Mouse (Mus musculus) intestine, embryonic 16.5 days (tissue): ENCODE results near the gene Ash1l. TPM values are rescaled to one million over a fixed set of nuclear protein-coding genes. Genes with fewer than 3 reads are reported as not detected.

Experiments used
- ATAC-seq: fragments of 200-750 bp; cut with Nextera tagmentation; 2 replicates; pipeline ENCODE4 v1.8.0; 2017; ENCODE audit warnings: moderate TSS enrichment, moderate library complexity
- H3K27ac ChIP-seq: fragments of 300-500 bp; sonication (generic); 2 replicates; pipeline ENCODE4 v1.5.1; 2014; ENCODE audit warnings: mild to moderate bottlenecking, low read length
- H3K27me3 ChIP-seq: fragments of 300-500 bp; sonication (generic); replicated peaks from 2 replicates; pipeline ENCODE4 v1.6.1; 2014; ENCODE audit warnings: low read length, control low read depth, mixed read lengths; ENCODE audit not compliant: control insufficient read depth, insufficient read depth
- H3K36me3 ChIP-seq: fragments of 300-500 bp; sonication (generic); 2 replicates; pipeline ENCODE4 v1.6.1; 2014; ENCODE audit warnings: low read length, control low read depth; ENCODE audit not compliant: control insufficient read depth, insufficient read depth
- H3K4me1 ChIP-seq: fragments of 300-500 bp; sonication (generic); 2 replicates; pipeline ENCODE4 v1.6.1; 2014; ENCODE audit warnings: low read length, control low read depth, mixed read lengths; ENCODE audit not compliant: control insufficient read depth, insufficient read depth
- H3K4me2 ChIP-seq: fragments of 300-500 bp; sonication (generic); 2 replicates; pipeline ENCODE4 v1.6.1; 2014; ENCODE audit warnings: low read depth, low read length, control low read depth
- H3K4me3 ChIP-seq: fragments of 300-500 bp; sonication (generic); 2 replicates; pipeline ENCODE4 v1.5.1; 2014; ENCODE audit warnings: mild to moderate bottlenecking, low read length
- H3K9ac ChIP-seq: fragments of 300-500 bp; sonication (generic); 2 replicates; pipeline ENCODE4 v1.6.1; 2014; ENCODE audit warnings: low read depth, low read length
- H3K9me3 ChIP-seq: fragments of 300-500 bp; sonication (generic); 2 replicates; pipeline ENCODE4 v1.6.1; 2016; ENCODE audit warnings: low read length, control low read depth; ENCODE audit not compliant: control insufficient read depth
- WGBS: fragments of 180-500 bp; shearing (Covaris S2); extraction: QIAGEN DNeasy Blood & Tissue Kit; methylation state at CpG from one replicate; pipeline ENCODE4 v1.1.7; 2014; 5-methylcytosine and 5-hydroxymethylcytosine counted together
- polyA plus RNA-seq: library from polyadenylated mRNA; unstranded; fragments of >200 nt; fragmentation: Nextera tagmentation; extraction: Ambion mirVana; gene quantifications from 2 replicates; pipeline ENCODE4 v1.2.1, GENCODE M21; 2015

Ash1l gene
- polyA plus RNA-seq, 1 experiment from 2014 or later: 13.8 TPM

DNA sequence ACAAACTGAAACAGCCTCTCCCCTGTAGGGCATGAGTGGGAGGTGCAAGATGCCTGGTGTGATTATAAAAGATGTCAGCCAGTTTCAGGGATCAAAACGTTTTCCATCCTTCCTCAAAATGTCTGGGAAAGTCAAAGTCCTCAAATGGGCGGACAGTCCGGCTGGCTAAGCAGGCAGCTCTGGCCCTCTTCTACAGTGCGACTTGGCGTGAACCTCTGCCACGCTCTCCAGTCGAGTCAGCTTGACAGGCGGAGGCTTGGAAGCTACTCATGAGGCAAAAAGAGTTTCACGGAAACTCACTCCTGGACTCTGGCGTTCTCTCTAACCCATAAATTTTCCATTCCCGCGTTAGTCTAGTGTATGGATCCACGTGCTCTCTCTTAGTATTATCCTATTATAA lies 31.4 kb upstream of the Ash1l start:
- H3K4me2 ChIP-seq: no peak overlapping the region
- H3K36me3 ChIP-seq: peaks cover 11% of the 10 kb centered on the region
- H3K27ac ChIP-seq: no peak overlapping the region
- H3K27me3 ChIP-seq: no peaks in the 10 kb centered on the region
- 62% methylated on average over 13 of the region's 13 CpGs for WGBS
- H3K9me3 ChIP-seq: no peaks in the 10 kb centered on the region
- ATAC-seq: no peak
- H3K9ac ChIP-seq: no peak overlapping the region
- no peaks in the 10 kb centered on the region for H3K4me1 ChIP-seq
- H3K4me3 ChIP-seq: no peak overlapping the region

- H3K4me1 ChIP-seq: no peaks in the 10 kb centered on the region
- H3K9me3 ChIP-seq: no peaks in the 10 kb centered on the region
- H3K27ac ChIP-seq: no peak overlapping the region
- H3K9ac ChIP-seq: no peak overlapping the region
- peaks cover 11% of the 10 kb centered on the region for H3K36me3 ChIP-seq
- H3K27me3 ChIP-seq: no peaks in the 10 kb centered on the region
- WGBS: 97% methylated on average over 9 of the region's 9 CpGs
- no peak for ATAC-seq
- no peak overlapping the region for H3K4me2 ChIP-seq
- no peak overlapping the region for H3K4me3 ChIP-seq
These were observed 29.0 kb upstream of the Ash1l start for GRCm38 (mm10) chr3:88921411-88921810.

DNA sequence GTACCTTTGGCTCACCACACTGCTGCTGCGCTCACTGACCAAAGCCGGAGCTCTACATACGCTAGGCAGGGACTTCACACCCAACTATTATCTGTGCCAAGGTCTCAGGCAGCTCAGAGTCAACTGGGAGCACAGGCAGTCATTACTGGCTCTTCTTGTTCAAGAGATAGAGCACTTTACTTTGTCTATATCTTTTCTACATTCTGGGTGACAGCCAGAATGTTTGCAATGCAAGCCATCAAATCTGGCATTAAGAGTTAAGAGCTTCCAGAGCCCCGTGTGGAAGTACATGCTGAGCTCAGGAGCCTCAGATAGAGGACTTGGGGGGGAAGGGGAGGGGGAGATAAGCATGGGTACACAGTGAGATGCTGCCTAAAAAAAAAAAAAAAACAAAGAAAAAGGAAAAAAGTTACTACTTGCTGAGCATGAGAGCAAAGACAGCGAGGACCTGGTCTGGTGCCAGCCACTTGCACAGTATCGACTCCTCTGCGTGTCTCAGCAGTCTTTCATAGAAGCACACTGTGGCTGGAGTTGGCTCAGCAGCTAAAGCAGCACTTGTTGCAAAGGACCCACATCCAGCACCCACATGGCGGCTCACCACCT lies 26.3 kb upstream of the Ash1l start:
- Histone ChIP-seq H3K9ac (no peak overlapping the region), H3K27ac (no peak overlapping the region), H3K4me2 (no peak overlapping the region), H3K4me3 (no peak overlapping the region), H3K36me3 (peaks cover 20% of the 10 kb centered on the region), H3K27me3 (no peaks in the 10 kb centered on the region), H3K4me1 (no peaks in the 10 kb centered on the region), H3K9me3 (no peaks in the 10 kb centered on the region)
- ATAC-seq: no peak
- WGBS: 88% methylated on average over 8 of the region's 8 CpGs

- no peaks in the 10 kb centered on the region for H3K9me3 ChIP-seq
- no peak for ATAC-seq
- no peak overlapping the region for H3K4me3 ChIP-seq
- H3K9ac ChIP-seq: no peak overlapping the region
- WGBS: 88% methylated on average over 2 of the region's 2 CpGs
- no peaks in the 10 kb centered on the region for H3K4me1 ChIP-seq
- H3K27me3 ChIP-seq: no peaks in the 10 kb centered on the region
- H3K36me3 ChIP-seq: peaks cover 20% of the 10 kb centered on the region
- H3K27ac ChIP-seq: no peak overlapping the region
- no peak overlapping the region for H3K4me2 ChIP-seq
These were observed 24.8 kb upstream of the Ash1l start for GRCm38 (mm10) chr3:88925651-88926050.

DNA sequence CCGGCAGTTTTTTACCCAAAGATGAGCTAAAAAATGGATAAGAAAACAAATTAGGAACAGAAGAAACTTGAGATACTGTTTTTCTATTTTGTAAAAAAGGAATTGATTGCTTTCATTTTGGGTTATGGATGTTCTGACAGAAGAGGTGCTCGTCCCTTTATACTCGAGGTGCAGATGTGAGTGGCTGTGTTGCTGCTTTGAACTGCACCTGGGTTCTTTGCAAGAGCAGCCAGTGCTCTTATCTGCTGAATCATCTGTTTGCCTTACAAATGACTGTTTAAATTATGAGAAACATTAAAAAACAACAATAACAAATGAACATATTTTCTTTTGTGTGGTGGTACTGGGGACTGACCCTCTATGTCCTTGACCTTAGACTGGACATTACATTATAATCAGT lies 20.9 kb upstream of the Ash1l start:
- Histone ChIP-seq H3K4me1 (no peaks in the 10 kb centered on the region), H3K9me3 (no peaks in the 10 kb centered on the region), H3K4me3 (no peak overlapping the region), H3K36me3 (peaks cover 9% of the 10 kb centered on the region), H3K4me2 (no peak overlapping the region), H3K27me3 (no peaks in the 10 kb centered on the region), H3K9ac (no peak overlapping the region), H3K27ac (no peak overlapping the region)
- no peak for ATAC-seq
- 90% methylated on average over 3 of the region's 3 CpGs for WGBS

- no peak overlapping the region for H3K4me3 ChIP-seq
- H3K9me3 ChIP-seq: no peaks in the 10 kb centered on the region
- H3K4me1 ChIP-seq: no peaks in the 10 kb centered on the region
- H3K4me2 ChIP-seq: no peak overlapping the region
- 92% methylated on average over 10 of the region's 10 CpGs for whole genome bisulfite sequencing
- ATAC-seq: no peak
- no peak overlapping the region for H3K9ac ChIP-seq
- no peaks in the 10 kb centered on the region for H3K27me3 ChIP-seq
- peaks cover 2% of the 10 kb centered on the region; the same call in 1 of the 2 replicates for H3K36me3 ChIP-seq
- no peak overlapping the region for H3K27ac ChIP-seq
These were observed 11.4 kb upstream of the Ash1l start for GRCm38 (mm10) chr3:88939071-88939470.

GRCm38 (mm10) chr3:88939749-88940148 lies 10.7 kb upstream of the Ash1l start:
- Histone ChIP-seq H3K4me1 (no peaks in the 10 kb centered on the region), H3K4me2 (no peak overlapping the region), H3K27me3 (no peaks in the 10 kb centered on the region), H3K9me3 (no peaks in the 10 kb centered on the region), H3K4me3 (no peak overlapping the region), H3K36me3 (peaks cover 2% of the 10 kb centered on the region; the same call in 1 of the 2 replicates), H3K27ac (no peak overlapping the region), H3K9ac (no peak overlapping the region)
- ATAC-seq: 0 out of 2 replicates have a peak, but pooled peaks have one; percentile 21
- 76% methylated on average over 3 of the region's 3 CpGs for WGBS

GRCm38 (mm10) chr3:88942316-88942880 lies 8.0 kb upstream of the Ash1l start:
- Histone ChIP-seq H3K27ac (no peak overlapping the region), H3K9me3 (no peaks in the 10 kb centered on the region), H3K4me3 (no peak overlapping the region), H3K4me1 (peaks cover 2% of the 10 kb centered on the region; the same call in 1 of the 2 replicates), H3K27me3 (no peaks in the 10 kb centered on the region), H3K9ac (no peak overlapping the region), H3K36me3 (peaks cover 2% of the 10 kb centered on the region; the same call in 1 of the 2 replicates), H3K4me2 (no peak overlapping the region)
- WGBS: 92% methylated on average over 10 of the region's 10 CpGs
- ATAC-seq: no peak

- no peak overlapping the region for H3K9ac ChIP-seq
- 93% methylated on average over 4 of the region's 4 CpGs for whole genome bisulfite sequencing
- ATAC-seq: no peak
These were observed 6.3 kb upstream of the Ash1l start for GRCm38 (mm10) chr3:88944109-88944508.

More at GRCm38 (mm10) chr3:88944109-88944508, 6.3 kb upstream of the Ash1l start:
- Histone ChIP-seq H3K4me1 (peaks cover 15% of the 10 kb centered on the region), H3K4me3 (no peak overlapping the region), H3K9me3 (no peaks in the 10 kb centered on the region), H3K4me2 (no peak overlapping the region), H3K27ac (no peak overlapping the region), H3K27me3 (no peaks in the 10 kb centered on the region), H3K36me3 (0 out of 2 replicates have a peak, but pooled peaks cover 2% of the 10 kb centered on the region)
